Mouse (Mus musculus) gastrocnemius, postnatal 25 days (tissue): ENCODE results near the gene Lmx1a. TPM values are rescaled to one million over a fixed set of nuclear protein-coding genes. Genes with fewer than 3 reads are reported as not detected.

ENCODE experiments used
- DNase-seq: peaks from one replicate; pipeline ENCODE4 v3.0.0; 2022
- total RNA-seq, 2 experiments: library from RNA; stranded (reverse); gene quantifications; 1 replicate in 1 of 2; 2 replicates in 1 of 2; pipeline ENCODE4 v1.2.3; 2021

Lmx1a gene
- total RNA-seq, 2 experiments from 2014 or later: 0.43 to 0.51 TPM

- peak; percentile 57 for DNase-seq
Observed at GRCm38 (mm10) chr1:167781787-167782484, 92.9 kb downstream of the Lmx1a start.

GRCm38 (mm10) chr1:167784067-167784466, 95.0 kb downstream of the Lmx1a start:
- DNase-seq: no peak

GRCm38 (mm10) chr1:167788684-167789413, 99.8 kb downstream of the Lmx1a start:
- no peak for DNase-seq

GRCm38 (mm10) chr1:167789448-167789847, 100.4 kb downstream of the Lmx1a start:
- DNase-seq: no peak

- no peak for DNase-seq
Observed at GRCm38 (mm10) chr1:167790688-167791087, 101.7 kb downstream of the Lmx1a start.

- no peak for DNase-seq
Observed at GRCm38 (mm10) chr1:167791221-167791620, 102.2 kb downstream of the Lmx1a start.

- DNase-seq: no peak
Observed at GRCm38 (mm10) chr1:167801923-167802322, 112.9 kb downstream of the Lmx1a start.

- no peak for DNase-seq
Observed at GRCm38 (mm10) chr1:167802510-167803271, 113.7 kb downstream of the Lmx1a start.

- no peak for DNase-seq
Observed at GRCm38 (mm10) chr1:167803351-167803981, 114.4 kb downstream of the Lmx1a start.

GRCm38 (mm10) chr1:167804836-167805235, 115.8 kb downstream of the Lmx1a start:
- DNase-seq: no peak

- DNase-seq: no peak
Observed at GRCm38 (mm10) chr1:167811141-167811540, 122.1 kb downstream of the Lmx1a start.

- no peak for DNase-seq
Observed at GRCm38 (mm10) chr1:167815166-167815565, 126.1 kb downstream of the Lmx1a start.

- DNase-seq: no peak
Observed at GRCm38 (mm10) chr1:167817028-167817427, 128.0 kb downstream of the Lmx1a start.

GRCm38 (mm10) chr1:167817616-167818015, 128.6 kb downstream of the Lmx1a start:
- DNase-seq: no peak

- DNase-seq: no peak
Observed at GRCm38 (mm10) chr1:167820031-167820430, 131.0 kb downstream of the Lmx1a start.

- DNase-seq: no peak
Observed at GRCm38 (mm10) chr1:167821125-167821524, 132.1 kb downstream of the Lmx1a start.

- DNase-seq: no peak
Observed at GRCm38 (mm10) chr1:167830291-167830690, 141.3 kb downstream of the Lmx1a start.

GRCm38 (mm10) chr1:167831601-167832000, 142.6 kb downstream of the Lmx1a start:
- no peak for DNase-seq

GRCm38 (mm10) chr1:167854801-167855200, 165.8 kb downstream of the Lmx1a start:
- no peak for DNase-seq

- no peak for DNase-seq
Observed at GRCm38 (mm10) chr1:167872028-167872427, 183.0 kb downstream of the Lmx1a start.

- no peak for DNase-seq
Observed at GRCm38 (mm10) chr1:167874099-167874498, 185.1 kb downstream of the Lmx1a start.

GRCm38 (mm10) chr1:167877931-167878330, 188.9 kb downstream of the Lmx1a start:
- DNase-seq: no peak
